Mouse (Mus musculus) CD4-positive, CD25-positive, alpha-beta regulatory T cell (primary cell): ENCODE measurements around the gene Adam1b. TPM values are rescaled to one million over a fixed set of nuclear protein-coding genes. Genes with fewer than 3 reads are reported as not detected.

Source experiments
- polyA plus RNA-seq: library from polyadenylated mRNA; unstranded; fragments of 100-300 nt; shearing (Covaris generic); gene quantifications from one replicate; pipeline ENCODE4 v1.2.1, GENCODE M21; 2017

The Adam1b gene
- not detected for polyA plus RNA-seq

GRCm38 (mm10) chr5:121503231-121503630, at the start of gene Adam1b:
Gene Adam1b (minus strand): TSS chr5:121503435.

GRCm38 (mm10) chr5:121545793-121546529, 42.7 kb upstream of the Adam1b start, which contains the start of gene Mapkapk5:
Gene Mapkapk5 (minus strand): TSS chr5:121545905.

GRCm38 (mm10) chr5:121544910-121545792, 41.9 kb upstream of the Adam1b start, which contains the start of the genes Adam1a and Gm42878:
Gene Adam1a (minus strand): TSS chr5:121545482.
Gene Gm42878 (minus strand): TSS chr5:121545482.

GRCm38 (mm10) chr5:121452026-121452869, 51.0 kb downstream of the Adam1b start, which contains the start of gene Erp29:
Gene Erp29 (minus strand): TSS chr5:121452506.

GRCm38 (mm10) chr5:121451644-121452025, 51.6 kb downstream of the Adam1b start, which contains the start of gene Tmem116:
Gene Tmem116 (plus strand): TSS chr5:121451893.

Other genes starting within 250 kb of the Adam1b start
- gene Trafd1, start 117.8 kb downstream of the Adam1b start, polyA plus RNA-seq, result 55.5 TPM
- 41.7 TPM for gene Naa25, start 105.5 kb downstream of the Adam1b start, polyA plus RNA-seq
- 2.5 TPM for gene Tmem116, start 51.5 kb downstream of the Adam1b start, polyA plus RNA-seq
- 59.9 TPM for gene Erp29, start 50.9 kb downstream of the Adam1b start, polyA plus RNA-seq
- gene Adam1a, start 42.0 kb upstream of the Adam1b start, polyA plus RNA-seq, result 1.2 TPM
- gene Gm42878, start 42.0 kb upstream of the Adam1b start, polyA plus RNA-seq, result not detected
- gene Mapkapk5, start 42.5 kb upstream of the Adam1b start, polyA plus RNA-seq, result 57.5 TPM
- gene Aldh2, start 90.4 kb upstream of the Adam1b start, polyA plus RNA-seq, result 32.8 TPM
- gene Acad12, start 115.5 kb upstream of the Adam1b start, polyA plus RNA-seq, result 2.1 TPM
- 12.4 TPM for gene Acad10, start 157.1 kb upstream of the Adam1b start, polyA plus RNA-seq
- 68.0 TPM for gene Brap, start 157.1 kb upstream of the Adam1b start, polyA plus RNA-seq
- gene Atxn2, start 207.9 kb upstream of the Adam1b start, polyA plus RNA-seq, result 70.1 TPM